Mouse (Mus musculus): Measurements from ENCODE around the gene Mpz. TPM values are rescaled to one million over a fixed set of nuclear protein-coding genes. Genes with fewer than 3 reads are reported as not detected.

Mpz gene
- 0.47 and 1.1 TPM in 2 replicates for polyA plus RNA-seq (2012; rRNA removed)

- peak within 1 kb of the TSS; percentile 68 for H3K27ac ChIP-seq (ENCODE audit: insufficient read depth, low read length)
- peak; percentile 88 to 94 for DNase-seq (ENCODE audit: low read depth in 1 of 2, low spot score in 2 of 2)
- peak; percentile 83 for TF ChIP-seq POLR2A (IDR thresholded peaks at IDR 0.05; ENCODE audit: low read depth, low read length)
- TF ChIP-seq CTCF (IDR thresholded peaks at IDR 0.05; ENCODE audit: extremely low read depth, insufficient read depth, insufficient read length, insufficient replicate concordance) = no peak
- WGBS = under 1% methylated on average over 34 of the region's 34 CpGs
- peaks cover 4% of the 10 kb centered on the region for H3K4me1 ChIP-seq (ENCODE audit: control insufficient read depth, insufficient read depth, insufficient read length)
- H3K36me3 ChIP-seq (ENCODE audit: control insufficient read depth, insufficient read depth, low read length) = no peaks in the 10 kb centered on the region
- H3K4me3 ChIP-seq (ENCODE audit: extremely low read depth, insufficient read depth, insufficient read length) = peak within 1 kb of the TSS; percentile 90
- no peaks in the 10 kb centered on the region for H3K27me3 ChIP-seq (ENCODE audit: control insufficient read depth, insufficient read depth, low read length)
Measured at GRCm38 (mm10) chr1:171149974-171150760, at the start of gene Mpz, which contains the start of gene Sdhc. Gene Mpz (plus strand): TSS chr1:171150711. Gene Sdhc (minus strand): TSS chr1:171150603.

GRCm38 (mm10) chr1:171101033-171101432 is 49.5 kb upstream of the Mpz start:
- TF ChIP-seq CTCF (IDR thresholded peaks at IDR 0.05; ENCODE audit: extremely low read depth, insufficient read depth, insufficient read length, insufficient replicate concordance) (no peak), POLR2A (IDR thresholded peaks at IDR 0.05; ENCODE audit: low read depth, low read length) (no peak)
- no peak for DNase-seq (ENCODE audit: low read depth in 1 of 2, low spot score in 2 of 2)
- H3K4me3 ChIP-seq (ENCODE audit: extremely low read depth, insufficient read depth, insufficient read length) = no peak overlapping the region
- 58% methylated on average over 2 of the region's 2 CpGs for WGBS
- H3K27me3 ChIP-seq (ENCODE audit: control insufficient read depth, insufficient read depth, low read length) = no peaks in the 10 kb centered on the region
- no peaks in the 10 kb centered on the region for H3K4me1 ChIP-seq (ENCODE audit: control insufficient read depth, insufficient read depth, insufficient read length)
- H3K27ac ChIP-seq (ENCODE audit: insufficient read depth, low read length) = no peak overlapping the region
- H3K36me3 ChIP-seq (ENCODE audit: control insufficient read depth, insufficient read depth, low read length) = no peaks in the 10 kb centered on the region

- Histone ChIP-seq H3K4me3 (ENCODE audit: extremely low read depth, insufficient read depth, insufficient read length) (peak overlapping the region; percentile 81), H3K4me1 (ENCODE audit: control insufficient read depth, insufficient read depth, insufficient read length) (no peaks in the 10 kb centered on the region), H3K27ac (ENCODE audit: insufficient read depth, low read length) (no peak overlapping the region), H3K27me3 (ENCODE audit: control insufficient read depth, insufficient read depth, low read length) (no peaks in the 10 kb centered on the region), H3K36me3 (ENCODE audit: control insufficient read depth, insufficient read depth, low read length) (no peaks in the 10 kb centered on the region)
- under 1% methylated on average over 40 of the region's 40 CpGs for whole genome bisulfite sequencing
- peak; percentile 54 to 66 for DNase-seq (ENCODE audit: low read depth in 1 of 2, low spot score in 2 of 2)
- TF ChIP-seq POLR2A (IDR thresholded peaks at IDR 0.05; ENCODE audit: low read depth, low read length) = no peak
- no peak for TF ChIP-seq CTCF (IDR thresholded peaks at IDR 0.05; ENCODE audit: extremely low read depth, insufficient read depth, insufficient read length, insufficient replicate concordance)
Measured at GRCm38 (mm10) chr1:171101733-171102546, 48.6 kb upstream of the Mpz start.

GRCm38 (mm10) chr1:171102547-171103177 is 47.8 kb upstream of the Mpz start:
- Histone ChIP-seq H3K4me1 (ENCODE audit: control insufficient read depth, insufficient read depth, insufficient read length) (no peaks in the 10 kb centered on the region), H3K36me3 (ENCODE audit: control insufficient read depth, insufficient read depth, low read length) (no peaks in the 10 kb centered on the region), H3K4me3 (ENCODE audit: extremely low read depth, insufficient read depth, insufficient read length) (peak overlapping the region; percentile 81), H3K27me3 (ENCODE audit: control insufficient read depth, insufficient read depth, low read length) (no peaks in the 10 kb centered on the region), H3K27ac (ENCODE audit: insufficient read depth, low read length) (0 out of 2 replicates have a peak overlapping the region, but pooled peaks have one; percentile 6)
- TF ChIP-seq POLR2A (IDR thresholded peaks at IDR 0.05; ENCODE audit: low read depth, low read length) = no peak
- no peak for TF ChIP-seq CTCF (IDR thresholded peaks at IDR 0.05; ENCODE audit: extremely low read depth, insufficient read depth, insufficient read length, insufficient replicate concordance)
- DNase-seq (ENCODE audit: low read depth in 1 of 2, low spot score in 2 of 2) = peak; percentile 61 to 70
- under 1% methylated on average over 35 of the region's 35 CpGs for WGBS

GRCm38 (mm10) chr1:171103179-171103840 is 47.2 kb upstream of the Mpz start:
- TF ChIP-seq POLR2A (IDR thresholded peaks at IDR 0.05; ENCODE audit: low read depth, low read length) (no peak), CTCF (IDR thresholded peaks at IDR 0.05; ENCODE audit: extremely low read depth, insufficient read depth, insufficient read length, insufficient replicate concordance) (no peak)
- 21% methylated on average over 10 of the region's 10 CpGs for WGBS
- Histone ChIP-seq H3K36me3 (ENCODE audit: control insufficient read depth, insufficient read depth, low read length) (no peaks in the 10 kb centered on the region), H3K4me3 (ENCODE audit: extremely low read depth, insufficient read depth, insufficient read length) (no peak overlapping the region), H3K27me3 (ENCODE audit: control insufficient read depth, insufficient read depth, low read length) (no peaks in the 10 kb centered on the region), H3K27ac (ENCODE audit: insufficient read depth, low read length) (peak overlapping the region; percentile 6; the same call in 1 of the 2 replicates), H3K4me1 (ENCODE audit: control insufficient read depth, insufficient read depth, insufficient read length) (no peaks in the 10 kb centered on the region)
- DNase-seq (ENCODE audit: low read depth in 1 of 2, low spot score in 2 of 2) = no peak

GRCm38 (mm10) chr1:171105226-171105625 is 45.3 kb upstream of the Mpz start:
- WGBS = 93% methylated on average over 6 of the region's 6 CpGs
- H3K27ac ChIP-seq (ENCODE audit: insufficient read depth, low read length) = no peak overlapping the region
- no peak overlapping the region for H3K4me3 ChIP-seq (ENCODE audit: extremely low read depth, insufficient read depth, insufficient read length)
- H3K36me3 ChIP-seq (ENCODE audit: control insufficient read depth, insufficient read depth, low read length) = no peaks in the 10 kb centered on the region
- DNase-seq (ENCODE audit: low read depth in 1 of 2, low spot score in 2 of 2) = no peak
- no peaks in the 10 kb centered on the region for H3K27me3 ChIP-seq (ENCODE audit: control insufficient read depth, insufficient read depth, low read length)
- TF ChIP-seq POLR2A (IDR thresholded peaks at IDR 0.05; ENCODE audit: low read depth, low read length) (no peak), CTCF (IDR thresholded peaks at IDR 0.05; ENCODE audit: extremely low read depth, insufficient read depth, insufficient read length, insufficient replicate concordance) (no peak)
- no peaks in the 10 kb centered on the region for H3K4me1 ChIP-seq (ENCODE audit: control insufficient read depth, insufficient read depth, insufficient read length)
